Mouse (Mus musculus) liver, adult 2 months (tissue): ENCODE data around the gene Armh2.

ENCODE experiments used
- CTCF ChIP-seq: fragments of 200-500 bp; IDR thresholded peaks from 2 replicates; pipeline ENCODE4 v1.5.1; 2011; ENCODE audit warnings: low read depth, low read length, control low read depth
- POLR2A ChIP-seq: fragments of 200-500 bp; IDR thresholded peaks from 2 replicates; pipeline ENCODE4 v1.6.1; 2011; ENCODE audit warnings: low read length, control low read depth; ENCODE audit not compliant: insufficient read depth; ENCODE audit errors: extremely low read depth

DNA sequence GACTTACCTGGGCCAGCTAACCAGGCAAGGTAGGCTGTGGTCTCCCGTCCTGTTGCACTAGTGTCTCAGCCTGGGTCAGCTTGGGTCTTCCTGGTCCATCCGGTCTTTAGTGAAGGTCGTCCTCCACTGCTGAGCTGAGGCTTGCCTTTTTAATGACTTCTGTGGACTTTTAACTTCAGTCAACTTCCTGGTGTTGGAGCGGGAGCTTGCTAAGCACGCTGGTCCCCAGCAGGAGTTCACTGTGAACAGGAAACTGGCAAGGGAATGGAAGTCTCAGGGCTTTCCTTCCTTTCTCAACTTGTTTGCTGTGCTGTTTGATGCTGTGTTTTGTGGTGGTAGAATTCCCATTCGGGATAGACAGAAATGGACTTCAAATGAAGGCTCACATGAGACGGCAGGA, 23.4 kb upstream of the Armh2 start:
- TF ChIP-seq CTCF (no peak), POLR2A (no peak)
